Mouse (Mus musculus): ENCODE measurements around the gene Gm6614.

Gene Gm6614

DNA sequence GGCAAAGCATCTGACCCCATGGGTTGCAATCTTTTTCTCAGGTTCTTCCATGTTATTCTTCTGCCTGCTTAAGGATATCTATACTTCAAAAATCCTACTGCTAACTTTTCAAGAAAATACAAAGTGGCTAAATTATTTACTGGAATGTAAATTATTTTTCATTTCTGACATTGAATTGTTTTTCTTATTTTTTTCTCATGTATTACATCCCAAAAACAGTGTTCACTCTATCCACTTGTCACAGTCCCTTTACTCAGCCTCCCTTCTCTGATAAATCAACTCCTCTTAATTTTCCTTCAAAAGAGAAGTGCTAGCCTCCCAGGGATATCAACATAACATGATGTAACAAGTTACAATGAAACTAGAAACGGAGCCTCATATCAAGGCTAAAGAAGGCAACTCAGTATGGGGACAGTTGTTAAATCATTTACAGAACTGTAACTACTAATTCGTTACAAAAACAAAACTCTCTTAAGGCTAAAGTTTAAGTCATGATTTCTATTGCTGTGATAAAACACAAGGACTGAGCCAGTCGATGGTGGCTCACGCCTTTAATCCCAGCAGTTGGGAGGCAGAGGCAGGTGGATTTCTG, at the start of gene Gm6614:
Gm6614 (minus strand) TSS at position 51 of the 592 bp plus-strand sequence.
- WGBS = 91% methylated on average over 4 of the region's 4 CpGs

DNA sequence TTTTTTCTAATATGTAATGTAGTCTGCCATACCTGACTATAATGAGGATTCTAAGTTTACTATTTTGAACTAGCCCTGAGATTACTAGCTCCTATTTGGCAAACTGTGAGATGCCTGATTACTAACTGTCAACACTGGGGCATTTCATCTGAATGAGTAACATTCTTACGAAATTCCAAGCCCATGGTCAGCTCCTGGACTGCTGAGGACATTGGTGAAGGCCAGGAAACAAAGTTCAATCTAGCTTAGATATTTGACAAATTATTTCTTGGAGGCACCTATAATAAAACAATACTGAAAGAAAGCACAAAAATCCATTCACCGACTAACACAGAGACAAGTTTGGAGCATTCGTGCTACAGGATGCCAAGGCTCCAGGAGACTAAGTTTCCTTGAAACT, 47.1 kb upstream of the Gm6614 start:
- 91% methylated on average over 3 of the region's 3 CpGs for WGBS

DNA sequence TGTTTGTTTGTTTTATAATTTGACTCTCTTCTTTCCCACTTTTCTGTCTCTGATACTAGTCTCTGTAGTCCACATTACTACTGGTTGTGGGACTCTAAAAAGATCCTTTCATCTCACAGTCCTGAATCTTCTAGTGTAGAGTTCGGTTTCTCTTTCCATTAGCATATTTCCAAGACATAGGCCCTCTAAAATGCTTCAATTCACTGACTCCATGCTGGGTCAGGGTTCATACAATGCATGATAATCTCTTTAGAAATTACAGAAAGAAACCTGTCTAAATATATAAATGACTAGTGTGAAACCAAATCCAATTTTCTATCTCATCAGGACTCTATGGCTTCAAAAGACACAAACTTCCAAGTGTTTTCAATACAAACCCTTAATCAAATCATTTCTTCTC, 36.5 kb upstream of the Gm6614 start:
- WGBS = 81% methylated on average over 1 of the region's 1 CpGs

DNA sequence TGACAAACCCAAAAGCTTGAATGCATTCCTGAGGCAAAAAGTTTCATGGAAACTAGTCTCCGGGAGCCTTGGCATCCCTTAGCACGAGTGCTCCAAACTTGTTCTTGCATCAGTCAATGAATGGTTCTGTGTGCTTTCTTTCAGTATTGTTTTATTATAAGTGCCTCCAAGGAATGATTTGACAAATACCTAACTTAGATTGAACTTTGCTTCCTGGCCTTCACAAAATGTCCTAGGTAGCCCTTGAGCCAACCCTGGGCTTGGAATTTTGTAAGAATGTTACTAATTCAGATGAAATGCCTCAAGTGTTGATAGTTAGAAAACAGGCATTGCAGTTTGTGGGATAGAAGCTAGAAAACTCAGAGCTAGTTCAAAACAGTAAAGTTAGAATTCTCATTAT, 34.5 kb upstream of the Gm6614 start:
- WGBS = 75% methylated on average over 2 of the region's 2 CpGs

DNA sequence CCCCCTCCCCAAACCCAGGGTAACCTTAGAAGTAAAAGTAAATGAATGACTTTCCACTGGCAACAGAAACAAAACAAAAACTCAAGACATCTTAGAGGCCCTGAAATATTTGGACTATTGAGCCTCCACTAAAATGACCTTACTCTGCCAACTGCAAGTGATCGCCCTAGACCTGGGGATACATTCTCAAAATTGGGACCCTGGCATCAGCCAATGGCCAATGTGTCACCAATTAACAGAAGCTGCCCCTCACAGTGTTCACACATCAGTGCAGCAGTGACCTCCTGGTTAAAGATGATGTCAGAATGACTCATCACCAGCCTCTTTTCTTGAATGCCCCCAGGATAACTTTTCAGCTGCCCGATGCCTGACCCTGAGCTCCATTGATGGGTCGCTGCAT, 30.7 kb upstream of the Gm6614 start:
- 94% methylated on average over 3 of the region's 3 CpGs for WGBS

DNA sequence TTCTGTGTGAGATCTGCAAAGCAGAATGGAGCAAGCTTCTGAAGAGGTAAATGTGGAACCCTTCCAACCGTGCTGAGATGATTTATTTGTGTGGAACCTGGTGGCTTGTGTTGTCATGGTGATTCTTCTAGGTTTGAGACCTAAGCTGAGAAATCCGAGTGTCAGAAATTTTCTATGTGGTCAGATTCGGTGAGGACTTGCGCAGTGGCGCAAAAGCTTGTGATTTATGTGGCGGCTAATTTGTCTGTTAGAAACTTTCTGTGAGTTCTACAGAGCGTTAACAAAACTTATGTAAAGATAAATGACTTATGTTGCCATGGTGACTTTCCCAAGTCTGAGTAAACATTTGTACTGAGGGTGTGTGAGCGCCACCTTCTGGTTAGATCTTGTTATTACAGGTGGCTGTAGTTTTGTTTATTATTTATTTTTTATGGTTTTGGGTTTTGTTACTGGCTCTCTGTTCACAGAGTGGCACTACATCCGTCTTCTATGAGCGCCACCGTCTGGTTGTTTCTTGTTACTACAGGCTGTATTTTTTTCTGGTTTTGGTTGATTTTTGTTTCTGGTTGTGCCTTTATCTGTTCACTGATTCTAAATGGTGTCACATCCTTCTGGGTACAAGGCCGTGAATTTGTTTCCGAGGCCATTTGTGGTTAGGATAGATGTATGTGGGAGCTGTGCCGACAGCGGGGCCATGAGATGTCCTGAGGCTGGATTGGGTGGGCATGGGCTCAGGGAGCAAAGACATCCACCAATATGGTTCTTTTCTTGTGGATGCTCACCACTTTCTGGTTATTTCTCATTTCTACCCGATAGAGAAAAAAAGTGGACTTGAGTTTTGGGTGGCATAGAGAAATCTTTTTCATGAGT, 29.3 kb upstream of the Gm6614 start:
- WGBS = 49% methylated on average over 16 of the region's 16 CpGs

DNA sequence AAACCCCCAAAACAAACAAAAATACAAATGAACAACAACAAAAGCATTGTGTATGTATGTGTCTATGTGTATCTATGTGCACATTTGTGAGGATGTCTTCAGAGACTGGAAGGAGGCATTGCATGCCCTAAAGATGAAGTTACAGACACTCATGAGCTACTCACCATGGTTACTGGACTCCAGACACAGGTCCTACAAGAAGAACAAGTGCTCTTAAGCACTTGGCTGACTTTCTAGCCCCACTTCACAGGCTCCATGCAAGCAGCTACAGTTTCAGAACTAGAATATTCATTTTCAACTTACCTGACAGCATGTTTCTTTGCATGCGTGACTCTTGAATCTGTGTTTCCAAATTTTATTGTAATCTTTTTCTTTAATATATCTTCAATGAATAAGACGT, 24.6 kb upstream of the Gm6614 start:
- 94% methylated on average over 2 of the region's 2 CpGs for WGBS

DNA sequence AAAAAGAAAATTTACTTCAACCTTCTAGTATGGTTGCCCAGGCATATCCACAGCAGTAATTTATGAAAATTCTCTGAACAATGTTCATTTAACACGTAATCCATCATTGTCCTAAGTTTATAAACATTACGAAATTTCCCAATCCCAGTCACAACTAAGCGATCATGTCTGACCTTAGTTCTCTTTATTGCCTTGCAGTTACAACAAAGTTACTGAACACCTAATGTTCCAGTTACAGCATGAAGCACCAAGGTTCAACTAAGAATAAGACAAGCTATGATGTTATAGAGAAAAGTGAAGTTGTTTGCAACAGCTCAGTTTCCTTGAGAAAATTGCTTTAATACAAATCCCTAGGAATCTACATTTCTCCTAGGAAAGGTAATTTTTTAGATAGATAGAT, 10.5 kb upstream of the Gm6614 start:
- 91% methylated on average over 3 of the region's 3 CpGs for WGBS

DNA sequence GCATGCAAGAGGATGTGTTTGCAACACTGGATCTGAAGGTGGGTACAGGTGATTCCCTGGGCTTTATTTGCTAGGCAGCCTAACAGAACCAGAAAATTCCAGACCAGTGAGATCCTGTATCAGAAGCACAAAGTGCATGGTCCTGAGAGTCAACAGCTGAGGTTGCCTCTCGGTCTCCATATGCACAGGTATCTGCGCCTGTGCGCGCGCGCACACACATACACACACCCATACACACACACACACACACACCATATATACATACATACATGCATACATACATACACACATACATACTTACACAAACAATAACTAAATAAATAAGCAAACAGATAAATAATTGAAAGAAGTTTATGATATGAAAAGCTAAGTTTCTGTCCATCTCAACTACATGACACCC, 24.4 kb downstream of the Gm6614 start:
- WGBS = 98% methylated on average over 6 of the region's 6 CpGs

DNA sequence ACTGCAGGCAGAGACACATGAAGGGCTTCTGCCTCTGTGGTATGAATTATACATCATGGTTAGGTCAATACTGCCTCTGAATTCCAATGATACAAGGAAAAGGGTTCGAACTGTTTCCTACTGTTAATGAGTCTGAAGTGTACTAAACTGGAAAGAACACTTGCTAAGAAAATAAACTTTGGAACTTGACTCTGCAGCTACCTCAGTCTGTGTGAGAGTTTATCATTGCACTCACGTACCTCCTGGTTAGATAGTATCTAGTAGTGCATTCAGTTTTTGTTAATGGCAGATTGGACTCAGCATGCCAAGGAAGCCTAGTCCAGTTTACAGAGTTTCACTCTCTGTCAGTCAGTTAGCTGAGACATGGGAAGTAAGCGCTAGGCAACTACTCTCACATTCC, 26.6 kb downstream of the Gm6614 start:
- WGBS = 71% methylated on average over 3 of the region's 3 CpGs

DNA sequence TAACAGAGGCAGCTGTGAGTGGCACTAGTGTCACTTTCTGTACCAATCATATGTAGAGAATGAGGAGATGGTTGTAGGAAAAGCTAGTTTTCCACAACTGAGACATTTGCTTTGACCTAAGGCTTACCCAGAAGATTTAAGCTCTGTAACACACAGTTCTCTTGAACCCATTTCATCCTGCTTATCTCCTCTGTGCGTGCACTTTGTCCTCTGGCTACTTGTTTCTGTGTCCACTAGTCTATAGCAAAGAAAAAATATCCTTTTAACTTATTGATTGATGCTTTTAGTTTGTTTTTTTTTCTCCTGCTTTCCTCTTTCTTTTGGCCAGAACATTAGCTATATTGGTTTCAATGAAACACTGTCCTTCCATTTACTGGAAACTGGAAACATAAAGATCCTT, 48.8 kb downstream of the Gm6614 start:
- WGBS = 89% methylated on average over 1 of the region's 1 CpGs

DNA sequence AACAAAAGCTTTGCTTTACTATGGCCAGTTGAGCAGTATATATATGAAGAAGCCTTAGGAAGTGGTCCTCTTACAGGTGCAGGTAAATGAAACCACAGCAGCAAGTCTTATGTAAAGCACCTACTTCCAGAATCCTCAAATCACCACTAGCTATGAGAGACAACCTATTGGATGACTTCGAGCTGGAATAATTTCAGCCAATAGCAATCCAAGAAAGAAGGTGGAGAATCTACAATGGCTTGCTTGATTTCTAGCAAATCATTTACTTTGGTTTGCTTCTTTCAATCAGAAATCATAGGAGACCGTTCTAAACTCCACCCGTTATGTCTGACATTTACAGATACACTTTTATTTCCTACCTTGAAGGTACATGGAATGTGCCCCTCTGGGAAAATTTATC, 49.4 kb downstream of the Gm6614 start:
- 93% methylated on average over 3 of the region's 3 CpGs for WGBS

DNA sequence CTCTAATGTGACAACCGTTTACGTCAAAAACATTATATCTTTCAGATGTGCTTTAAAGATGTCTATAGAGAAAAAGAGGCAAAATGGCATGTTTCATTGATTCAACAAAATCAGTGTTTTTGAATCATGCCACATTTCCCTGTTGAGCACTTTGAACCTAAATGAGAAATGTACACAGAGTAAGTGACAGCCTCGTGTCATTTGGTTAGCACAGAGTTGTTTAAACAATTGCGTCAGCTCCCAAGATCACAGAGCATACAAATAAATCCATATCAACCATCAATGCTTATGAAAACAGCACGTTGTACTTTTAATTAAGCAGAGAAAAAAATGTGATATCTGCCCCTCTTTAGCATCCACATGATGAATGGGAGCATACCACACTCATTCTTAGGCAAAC, 50.7 kb downstream of the Gm6614 start:
- 82% methylated on average over 5 of the region's 5 CpGs for WGBS

DNA sequence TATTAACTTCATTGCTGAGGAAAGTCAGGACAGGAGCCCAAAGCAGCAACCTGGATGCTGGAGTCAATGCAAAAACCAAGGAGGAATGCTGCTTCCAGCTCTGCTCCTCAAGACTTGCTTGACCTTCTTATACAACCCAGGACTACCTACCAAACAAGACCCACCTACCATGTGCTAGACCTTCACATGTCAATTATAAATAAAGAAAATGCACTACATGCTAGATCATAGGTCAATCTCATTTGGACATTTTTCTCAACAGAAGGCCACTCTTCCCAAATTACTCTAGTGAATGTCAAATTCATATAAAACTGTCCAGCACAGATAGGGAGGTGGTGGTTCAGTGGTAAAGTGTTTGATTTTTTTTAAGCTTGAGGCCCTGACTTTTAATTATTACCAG, 64.4 kb downstream of the Gm6614 start, which contains the start of gene Slco1a1:
Slco1a1 (minus strand) TSS at position 101 of the 400 bp plus-strand sequence.

DNA sequence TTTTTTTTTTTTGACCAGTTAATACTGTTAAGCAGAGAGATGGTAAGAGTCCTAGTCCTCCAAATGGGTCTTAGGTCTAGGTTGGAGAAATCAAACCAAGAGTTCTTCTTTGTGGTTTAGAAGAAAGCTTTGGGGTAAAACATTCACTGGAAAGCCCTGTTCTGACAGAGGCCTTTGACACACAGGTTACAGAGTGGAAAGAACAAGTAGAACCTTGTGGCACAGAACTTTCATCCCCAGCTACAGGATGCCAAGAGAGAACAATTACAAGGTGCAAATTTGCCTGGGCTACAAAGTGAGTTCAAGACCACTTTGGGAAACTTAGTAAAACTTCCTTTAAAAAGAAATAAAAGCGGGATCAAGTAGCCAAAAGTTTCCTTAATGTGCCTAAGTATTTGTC, 70.8 kb downstream of the Gm6614 start:
- 92% methylated on average over 1 of the region's 1 CpGs for WGBS

Data from cerebral cortex, adult 2 months (tissue).